Mouse (Mus musculus) intestine, embryonic 16.5 days (tissue): ENCODE data around the gene Atf6b. TPM values are rescaled to one million over a fixed set of nuclear protein-coding genes. Genes with fewer than 3 reads are reported as not detected.

Experiments used
- ATAC-seq: fragments of 200-750 bp; cut with Nextera tagmentation; 2 replicates; pipeline ENCODE4 v1.8.0; 2017; ENCODE audit warnings: moderate TSS enrichment, moderate library complexity
- H3K27ac ChIP-seq: fragments of 300-500 bp; sonication (generic); 2 replicates; pipeline ENCODE4 v1.5.1; 2014; ENCODE audit warnings: mild to moderate bottlenecking, low read length
- H3K27me3 ChIP-seq: fragments of 300-500 bp; sonication (generic); replicated peaks from 2 replicates; pipeline ENCODE4 v1.6.1; 2014; ENCODE audit warnings: low read length, control low read depth, mixed read lengths; ENCODE audit not compliant: control insufficient read depth, insufficient read depth
- H3K36me3 ChIP-seq: fragments of 300-500 bp; sonication (generic); 2 replicates; pipeline ENCODE4 v1.6.1; 2014; ENCODE audit warnings: low read length, control low read depth; ENCODE audit not compliant: control insufficient read depth, insufficient read depth
- H3K4me1 ChIP-seq: fragments of 300-500 bp; sonication (generic); 2 replicates; pipeline ENCODE4 v1.6.1; 2014; ENCODE audit warnings: low read length, control low read depth, mixed read lengths; ENCODE audit not compliant: control insufficient read depth, insufficient read depth
- H3K4me2 ChIP-seq: fragments of 300-500 bp; sonication (generic); 2 replicates; pipeline ENCODE4 v1.6.1; 2014; ENCODE audit warnings: low read depth, low read length, control low read depth
- H3K4me3 ChIP-seq: fragments of 300-500 bp; sonication (generic); 2 replicates; pipeline ENCODE4 v1.5.1; 2014; ENCODE audit warnings: mild to moderate bottlenecking, low read length
- H3K9ac ChIP-seq: fragments of 300-500 bp; sonication (generic); 2 replicates; pipeline ENCODE4 v1.6.1; 2014; ENCODE audit warnings: low read depth, low read length
- H3K9me3 ChIP-seq: fragments of 300-500 bp; sonication (generic); 2 replicates; pipeline ENCODE4 v1.6.1; 2016; ENCODE audit warnings: low read length, control low read depth; ENCODE audit not compliant: control insufficient read depth
- WGBS: fragments of 180-500 bp; shearing (Covaris S2); extraction: QIAGEN DNeasy Blood & Tissue Kit; methylation state at CpG from one replicate; pipeline ENCODE4 v1.1.7; 2014; 5-methylcytosine and 5-hydroxymethylcytosine counted together
- polyA plus RNA-seq: library from polyadenylated mRNA; unstranded; fragments of >200 nt; fragmentation: Nextera tagmentation; extraction: Ambion mirVana; gene quantifications from 2 replicates; pipeline ENCODE4 v1.2.1, GENCODE M21; 2015

Atf6b gene
- polyA plus RNA-seq, 1 experiment from 2014 or later = 69.1 TPM

DNA sequence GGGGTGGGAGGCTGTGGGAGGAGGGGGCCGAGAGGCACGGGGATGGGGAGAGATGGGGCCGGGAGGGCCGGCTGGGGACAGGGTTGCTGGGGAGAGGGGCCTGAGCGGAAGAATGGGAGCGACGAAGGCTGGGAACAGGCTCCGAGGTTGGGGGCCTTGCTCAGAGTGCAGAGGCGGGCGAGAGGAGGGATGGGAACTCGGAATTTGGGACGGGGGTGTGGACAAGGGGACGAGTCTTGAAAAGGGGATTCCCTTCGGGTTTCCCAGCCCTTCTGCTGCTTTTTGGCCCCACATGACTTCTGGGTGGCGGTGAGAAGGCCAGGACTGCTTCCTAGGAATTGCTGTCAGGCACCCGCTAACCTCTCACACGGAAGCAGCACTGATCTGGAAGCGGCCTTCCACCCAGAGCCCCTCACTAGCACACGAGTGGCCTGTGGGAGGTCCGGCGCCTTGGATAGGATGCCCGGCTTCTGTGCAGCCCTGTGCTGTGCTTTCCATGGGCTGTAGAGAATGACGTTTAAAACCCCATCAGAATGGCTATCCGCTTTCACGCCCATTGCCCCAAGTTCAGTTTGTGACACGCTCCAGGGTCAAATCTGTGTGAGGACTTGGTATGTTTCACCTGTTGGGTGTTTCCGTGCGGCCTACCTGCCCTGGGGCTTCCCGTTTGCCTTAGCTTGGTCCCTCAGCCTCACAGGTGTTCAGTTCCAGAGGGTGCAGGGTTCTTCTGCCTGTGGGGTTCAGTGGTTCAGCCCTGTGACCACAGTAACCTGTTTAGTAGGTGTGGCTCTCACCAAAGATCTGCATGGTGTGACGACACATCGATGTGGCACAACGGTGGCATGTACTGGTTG lies 40.5 kb upstream of the Atf6b start:
- Histone ChIP-seq H3K36me3 (0 out of 2 replicates have a peak, but pooled peaks cover 4% of the 10 kb centered on the region), H3K9ac (peak overlapping the region; percentile 99), H3K4me3 (peak overlapping the region; percentile 89), H3K27me3 (no peaks in the 10 kb centered on the region), H3K9me3 (no peaks in the 10 kb centered on the region), H3K27ac (peak overlapping the region; percentile 89), H3K4me2 (peak overlapping the region; percentile 89), H3K4me1 (peaks cover 39% of the 10 kb centered on the region)
- 10% methylated on average over 31 of the region's 32 CpGs for whole genome bisulfite sequencing
- ATAC-seq = no peak

DNA sequence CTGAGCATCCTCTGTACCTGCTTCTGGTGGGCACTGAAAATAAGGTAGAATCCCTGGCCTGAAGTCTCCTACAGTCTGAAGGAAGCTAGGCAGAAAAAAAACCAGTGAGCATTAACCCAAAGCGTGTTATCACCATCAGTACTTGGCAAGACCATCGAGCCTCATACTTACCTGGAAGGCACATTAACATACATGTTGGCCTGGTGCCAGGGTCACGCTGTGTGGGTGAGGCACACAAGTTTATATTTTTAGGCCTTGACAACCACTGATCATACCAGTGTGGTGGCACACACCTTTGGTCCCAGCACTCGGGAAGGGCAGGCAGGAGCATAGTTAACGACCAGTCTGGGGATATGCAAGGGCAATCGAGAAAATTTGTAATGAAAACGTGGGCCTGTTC lies 38.9 kb upstream of the Atf6b start:
- Histone ChIP-seq H3K9me3 (no peaks in the 10 kb centered on the region), H3K4me3 (no peak overlapping the region), H3K4me1 (peaks cover 30% of the 10 kb centered on the region), H3K27me3 (no peaks in the 10 kb centered on the region), H3K9ac (0 out of 2 replicates have a peak overlapping the region, but pooled peaks have one; percentile 18), H3K4me2 (no peak overlapping the region), H3K27ac (no peak overlapping the region), H3K36me3 (peaks cover 8% of the 10 kb centered on the region; the same call in 1 of the 2 replicates)
- WGBS = 81% methylated on average over 7 of the region's 7 CpGs
- no peak for ATAC-seq

DNA sequence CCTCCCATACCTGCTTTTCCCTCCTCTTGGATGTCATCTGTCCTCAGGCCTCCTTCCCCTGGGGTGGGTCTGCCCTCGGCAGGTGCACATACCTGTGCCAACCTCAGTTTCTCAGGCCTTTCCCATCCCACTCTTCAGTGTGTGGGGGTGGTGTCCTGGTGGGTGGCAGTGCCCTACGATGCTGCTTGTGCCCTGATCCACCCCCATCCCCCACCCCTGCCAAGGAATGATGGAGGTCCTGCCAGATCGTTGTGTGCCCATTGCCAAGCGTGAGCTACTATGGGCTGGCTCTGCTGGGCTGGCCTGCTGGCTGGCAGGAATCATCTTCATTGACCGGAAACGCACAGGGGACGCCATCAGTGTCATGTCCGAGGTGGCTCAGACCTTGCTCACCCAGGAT lies 35.9 kb upstream of the Atf6b start:
- peaks cover 9% of the 10 kb centered on the region; the same call in 1 of the 2 replicates for H3K36me3 ChIP-seq
- no peaks in the 10 kb centered on the region for H3K27me3 ChIP-seq
- H3K4me2 ChIP-seq = no peak overlapping the region
- peaks cover 23% of the 10 kb centered on the region for H3K4me1 ChIP-seq
- no peak for ATAC-seq
- H3K4me3 ChIP-seq = no peak overlapping the region
- H3K9ac ChIP-seq = no peak overlapping the region
- 91% methylated on average over 8 of the region's 8 CpGs for WGBS
- no peaks in the 10 kb centered on the region for H3K9me3 ChIP-seq
- no peak overlapping the region for H3K27ac ChIP-seq

DNA sequence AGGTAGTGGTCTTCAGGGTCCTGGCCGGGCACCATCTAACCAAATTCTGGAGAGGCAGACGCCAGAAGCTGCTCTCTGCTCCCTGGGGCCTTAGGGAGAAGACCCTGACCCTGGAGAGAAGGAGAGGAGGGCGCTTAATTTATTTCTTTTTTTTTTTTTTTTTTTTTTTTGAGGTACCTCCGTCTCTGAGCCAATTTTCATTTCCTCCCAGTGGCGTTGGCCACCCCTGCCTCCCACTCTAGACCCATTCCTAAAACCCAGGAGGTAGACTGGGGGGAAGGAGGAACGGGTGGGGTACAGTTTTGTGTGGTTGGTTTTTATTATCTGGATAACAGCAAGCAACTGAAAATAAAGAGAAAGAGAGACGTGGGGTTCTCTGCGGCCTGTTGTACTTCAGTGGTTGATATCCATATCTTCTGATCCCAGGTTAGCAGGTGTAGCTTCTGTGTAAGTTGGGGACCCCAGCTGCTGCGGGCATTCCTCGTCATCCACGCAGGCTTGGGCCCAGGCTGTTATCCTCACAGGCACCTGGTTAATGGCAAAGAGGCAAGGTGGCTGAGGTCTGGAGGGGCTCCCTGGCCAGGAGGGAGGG lies 33.8 kb upstream of the Atf6b start:
- Histone ChIP-seq H3K4me3 (no peak overlapping the region), H3K9ac (no peak overlapping the region), H3K4me2 (no peak overlapping the region), H3K9me3 (no peaks in the 10 kb centered on the region), H3K27me3 (no peaks in the 10 kb centered on the region), H3K27ac (no peak overlapping the region), H3K4me1 (peaks cover 8% of the 10 kb centered on the region; the same call in 1 of the 2 replicates), H3K36me3 (peaks cover 9% of the 10 kb centered on the region; the same call in 1 of the 2 replicates)
- no peak for ATAC-seq
- 85% methylated on average over 11 of the region's 11 CpGs for WGBS

DNA sequence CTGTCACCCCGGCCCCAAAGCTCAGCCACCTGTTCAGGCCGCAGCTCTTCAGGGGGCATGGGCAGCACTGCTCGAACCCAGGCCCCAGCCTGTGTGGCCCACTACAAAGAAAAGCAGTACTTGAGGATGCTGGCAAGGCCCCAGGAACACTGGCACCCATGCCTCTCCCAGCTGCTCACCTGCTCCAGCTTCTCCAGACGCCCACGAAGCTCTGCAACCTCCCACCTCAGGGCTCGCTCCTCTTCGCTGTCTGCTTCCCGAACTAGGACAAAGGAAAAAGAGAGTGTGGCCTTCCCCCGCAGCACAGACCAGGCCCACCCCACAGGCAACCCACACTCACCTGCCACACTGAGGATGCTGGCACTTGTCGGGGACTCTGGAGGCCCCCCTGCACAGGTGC lies 33.1 kb upstream of the Atf6b start:
- H3K4me3 ChIP-seq = no peak overlapping the region
- peaks cover 9% of the 10 kb centered on the region; the same call in 1 of the 2 replicates for H3K36me3 ChIP-seq
- H3K27me3 ChIP-seq = no peaks in the 10 kb centered on the region
- no peak overlapping the region for H3K27ac ChIP-seq
- H3K9me3 ChIP-seq = no peaks in the 10 kb centered on the region
- no peak overlapping the region for H3K9ac ChIP-seq
- no peak for ATAC-seq
- H3K4me1 ChIP-seq = peaks cover 3% of the 10 kb centered on the region; the same call in 1 of the 2 replicates
- 91% methylated on average over 10 of the region's 10 CpGs for WGBS
- no peak overlapping the region for H3K4me2 ChIP-seq

DNA sequence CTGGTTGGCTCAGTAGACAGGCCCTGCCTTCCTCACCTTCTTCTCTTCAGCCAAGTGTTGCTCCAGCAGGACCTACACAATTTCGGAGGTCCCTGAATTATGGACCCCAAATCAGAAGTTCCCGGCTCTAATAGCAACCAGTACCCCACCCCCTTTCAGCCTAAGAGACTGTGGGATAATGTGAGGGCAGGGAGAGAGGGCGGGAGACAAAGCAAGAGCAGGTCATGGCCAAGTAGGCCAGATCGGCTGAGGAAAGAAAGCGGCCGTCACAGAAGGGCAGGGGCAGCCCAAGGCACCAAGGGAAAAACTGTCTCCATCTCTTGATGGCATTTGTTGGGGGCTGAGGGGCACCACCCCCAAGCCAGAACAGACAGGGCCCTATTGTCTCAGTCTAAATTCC lies 31.1 kb upstream of the Atf6b start, which contains the start of gene Egfl8:
Gene Egfl8 (minus strand): TSS at position 101 of the 400 bp plus-strand sequence.
- Histone ChIP-seq H3K27ac (no peak within 1 kb of the TSS; the same call in 1 of the 2 replicates), H3K27me3 (no peaks in the 10 kb centered on the region)

DNA sequence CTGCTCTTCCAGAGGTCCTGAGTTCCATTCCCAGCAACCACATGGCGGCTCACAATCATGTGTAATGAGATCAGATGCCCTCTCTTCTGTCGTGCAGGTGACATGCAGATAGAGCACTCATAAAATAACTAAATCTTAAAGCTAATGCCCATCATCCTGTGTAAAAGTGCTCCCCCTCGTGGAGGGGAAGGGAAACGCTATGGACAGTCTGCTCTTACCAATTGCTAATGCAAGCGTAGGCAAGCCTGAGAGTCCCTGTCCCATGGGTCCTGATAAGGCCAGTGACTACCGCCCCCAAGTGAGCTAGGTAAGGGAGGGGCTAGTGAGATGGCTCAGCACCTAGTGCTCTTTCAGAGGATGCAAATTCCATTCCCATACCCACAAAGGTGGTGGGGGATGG lies 27.9 kb upstream of the Atf6b start:
- H3K36me3 ChIP-seq = peaks cover 12% of the 10 kb centered on the region
- peak; percentile 45 for ATAC-seq
- H3K9me3 ChIP-seq = no peaks in the 10 kb centered on the region
- H3K4me3 ChIP-seq = no peak overlapping the region
- no peak overlapping the region for H3K27ac ChIP-seq
- no peaks in the 10 kb centered on the region for H3K4me1 ChIP-seq
- H3K27me3 ChIP-seq = no peaks in the 10 kb centered on the region
- H3K4me2 ChIP-seq = no peak overlapping the region
- no peak overlapping the region for H3K9ac ChIP-seq
- WGBS = 13% methylated on average over 6 of the region's 6 CpGs

More for the DNA sequence above, 31.1 kb upstream of the Atf6b start, which contains the start of gene Egfl8:
- no peak within 1 kb of the TSS for H3K9ac ChIP-seq
- H3K4me2 ChIP-seq = no peak within 1 kb of the TSS
- H3K4me1 ChIP-seq = no peaks in the 10 kb centered on the region
- H3K9me3 ChIP-seq = no peaks in the 10 kb centered on the region
- WGBS = 68% methylated on average over 6 of the region's 6 CpGs
- ATAC-seq = no peak
- H3K36me3 ChIP-seq = peaks cover 9% of the 10 kb centered on the region; the same call in 1 of the 2 replicates
- no peak within 1 kb of the TSS for H3K4me3 ChIP-seq

DNA sequence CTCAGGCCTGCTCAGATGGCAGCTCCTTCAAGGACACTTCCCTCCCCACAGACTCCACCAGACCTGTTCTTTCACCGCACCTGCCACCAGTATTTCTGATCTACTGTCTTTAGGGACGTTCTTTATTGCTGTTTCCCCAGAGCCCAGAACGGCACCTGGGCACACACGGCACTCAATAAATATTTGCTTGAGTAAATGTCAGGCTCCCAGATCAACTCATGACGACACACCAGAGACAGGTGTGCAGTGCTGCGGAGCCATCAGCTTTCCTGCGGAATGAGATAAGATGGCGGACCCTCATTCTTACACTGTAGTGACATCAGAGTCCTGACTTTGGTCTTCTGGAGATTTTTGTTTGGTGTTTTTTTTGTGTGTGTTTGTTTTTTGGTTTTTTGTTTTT lies 25.9 kb upstream of the Atf6b start:
- ATAC-seq = 0 out of 2 replicates have a peak, but pooled peaks have one; percentile 23
- Histone ChIP-seq H3K9me3 (no peaks in the 10 kb centered on the region), H3K36me3 (peaks cover 17% of the 10 kb centered on the region), H3K27ac (peak overlapping the region; percentile 51), H3K9ac (no peak overlapping the region), H3K4me1 (peaks cover under 1% of the 10 kb centered on the region; the same call in 1 of the 2 replicates), H3K4me3 (no peak overlapping the region), H3K4me2 (no peak overlapping the region), H3K27me3 (no peaks in the 10 kb centered on the region)
- WGBS = 67% methylated on average over 8 of the region's 8 CpGs

DNA sequence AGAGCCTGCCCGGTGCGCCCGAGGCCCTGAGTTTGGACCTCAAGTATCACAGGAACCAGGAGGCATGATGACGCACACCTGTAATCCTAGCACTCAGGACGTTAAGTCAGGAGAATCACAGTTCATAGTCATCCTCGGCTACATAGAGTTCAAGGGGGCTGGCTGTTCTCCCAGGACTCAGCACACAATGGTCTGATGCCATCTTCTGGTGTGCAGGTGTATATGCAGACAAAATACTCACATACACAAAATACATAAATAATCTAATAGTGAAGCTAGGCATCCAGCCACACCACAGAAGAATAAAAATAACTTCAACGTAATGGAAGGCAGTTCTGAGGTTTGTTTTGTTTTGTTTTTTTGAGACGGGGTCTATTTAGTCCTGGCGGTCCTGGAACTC lies 23.8 kb upstream of the Atf6b start:
- H3K36me3 ChIP-seq = peaks cover 17% of the 10 kb centered on the region
- H3K27ac ChIP-seq = no peak overlapping the region
- H3K9me3 ChIP-seq = no peaks in the 10 kb centered on the region
- WGBS = 84% methylated on average over 9 of the region's 9 CpGs
- no peak overlapping the region for H3K9ac ChIP-seq
- H3K27me3 ChIP-seq = no peaks in the 10 kb centered on the region
- H3K4me3 ChIP-seq = no peak overlapping the region
- peaks cover 7% of the 10 kb centered on the region for H3K4me1 ChIP-seq
- no peak overlapping the region for H3K4me2 ChIP-seq
- ATAC-seq = no peak
